Mouse (Mus musculus) liver, postnatal 0 days (tissue): ENCODE measurements around the gene Lama2. TPM values are rescaled to one million over a fixed set of nuclear protein-coding genes. Genes with fewer than 3 reads are reported as not detected.
"Not testable (repeated sequence)": the region's sequence is repeated elsewhere in the genome, so short reads cannot be mapped to it uniquely, and the experiment has no call there.

Experiments
- ATAC-seq: fragments of 200-750 bp; cut with Nextera tagmentation; 2 replicates; pipeline ENCODE4 v1.8.0; 2017; ENCODE audit warnings: mild to moderate bottlenecking, moderate library complexity
- DNase-seq: peaks from one replicate; pipeline ENCODE4 v3.0.0-alpha.2; 2016
- H3K27ac ChIP-seq: fragments of 300-500 bp; sonication (generic); 2 replicates; pipeline ENCODE4 v1.5.1; 2014; ENCODE audit warnings: antibody characterized with exemption, moderate library complexity, mild to moderate bottlenecking, low read depth
- H3K27me3 ChIP-seq: fragments of 300-500 bp; sonication (generic); 2 replicates; pipeline ENCODE4 v1.6.1; 2014; ENCODE audit warnings: low read length, control low read depth, mixed read lengths; ENCODE audit not compliant: insufficient read depth
- H3K36me3 ChIP-seq: fragments of 300-500 bp; sonication (generic); replicated peaks from 2 replicates; pipeline ENCODE4 v1.6.1; 2014; ENCODE audit warnings: mild to moderate bottlenecking, control low read depth, low read length, moderate library complexity, mixed read lengths; ENCODE audit not compliant: insufficient read depth
- H3K4me1 ChIP-seq: fragments of 300-500 bp; sonication (generic); 2 replicates; pipeline ENCODE4 v1.6.1; 2014; ENCODE audit warnings: antibody characterized with exemption, mild to moderate bottlenecking, control low read depth; ENCODE audit not compliant: insufficient read depth
- H3K4me2 ChIP-seq: fragments of 300-500 bp; sonication (generic); 2 replicates; pipeline ENCODE4 v1.6.1; 2014; ENCODE audit warnings: low read depth, mild to moderate bottlenecking, low read length, moderate library complexity, mixed read lengths
- H3K4me3 ChIP-seq: fragments of 300-500 bp; sonication (generic); 2 replicates; pipeline ENCODE4 v1.5.1; 2014; ENCODE audit warnings: low read depth, low read length
- H3K9ac ChIP-seq: fragments of 300-500 bp; sonication (generic); replicated peaks from 2 replicates; pipeline ENCODE4 v1.6.1; 2014; ENCODE audit warnings: mild to moderate bottlenecking, moderate library complexity
- H3K9me3 ChIP-seq: fragments of 300-500 bp; sonication (generic); 2 replicates; pipeline ENCODE4 v1.6.1; 2016; ENCODE audit warnings: mild to moderate bottlenecking, control low read depth, low read length, mixed read lengths
- CTCF ChIP-seq: sonication (generic); IDR thresholded peaks from 2 replicates; pipeline ENCODE4 v1.5.1; 2016; ENCODE audit warnings: antibody characterized with exemption, low read depth
- EP300 ChIP-seq: IDR thresholded peaks from 2 replicates; pipeline ENCODE4 v1.6.1; 2016; ENCODE audit warnings: antibody characterized with exemption, low read depth, mild to moderate bottlenecking
- WGBS: fragments of 180-500 bp; shearing (Covaris S2); extraction: QIAGEN DNeasy Blood & Tissue Kit; methylation state at CpG from one replicate; pipeline ENCODE4 v1.1.7; 2014; ENCODE audit not compliant: insufficient replicate concordance; 5-methylcytosine and 5-hydroxymethylcytosine counted together
- polyA plus RNA-seq: library from polyadenylated mRNA; unstranded; fragments of >200 nt; fragmentation: Nextera tagmentation; extraction: Ambion mirVana; gene quantifications from 2 replicates; pipeline ENCODE4 v1.2.1, GENCODE M21; 2015

The Lama2 gene
- polyA plus RNA-seq, 1 experiment from 2014 or later = 0.86 TPM

DNA sequence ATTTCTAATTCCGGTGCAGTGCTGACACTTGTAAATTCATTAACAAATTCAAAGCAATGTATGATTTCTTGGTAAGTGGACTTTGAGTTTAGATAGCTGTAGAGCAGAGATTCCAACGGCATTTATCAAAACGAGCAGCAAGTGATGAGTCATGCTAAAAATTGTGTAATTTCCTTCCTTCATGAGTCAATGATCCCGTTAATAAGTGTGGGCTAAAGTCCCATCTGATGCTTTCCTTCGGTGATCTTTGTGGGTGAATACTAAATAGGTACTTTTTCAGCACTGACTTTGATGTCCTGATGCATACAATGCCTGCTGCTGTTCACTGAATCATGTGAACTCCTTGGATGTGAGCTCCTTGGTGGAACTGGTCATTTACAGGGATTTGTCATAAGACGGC lies 623.6 kb downstream of the Lama2 start:
- Histone ChIP-seq H3K9ac (no peak overlapping the region), H3K27ac (no peak overlapping the region), H3K4me3 (no peak overlapping the region), H3K4me1 (0 out of 2 replicates have a peak, but pooled peaks cover 3% of the 10 kb centered on the region), H3K4me2 (no peak overlapping the region), H3K27me3 (no peaks in the 10 kb centered on the region), H3K9me3 (no peaks in the 10 kb centered on the region), H3K36me3 (no peaks in the 10 kb centered on the region)
- peak; percentile 43 for ATAC-seq
- no peak for DNase-seq
- WGBS = 22% methylated on average over 6 of the region's 6 CpGs
- no peak for TF ChIP-seq EP300
- no peak for TF ChIP-seq CTCF

DNA sequence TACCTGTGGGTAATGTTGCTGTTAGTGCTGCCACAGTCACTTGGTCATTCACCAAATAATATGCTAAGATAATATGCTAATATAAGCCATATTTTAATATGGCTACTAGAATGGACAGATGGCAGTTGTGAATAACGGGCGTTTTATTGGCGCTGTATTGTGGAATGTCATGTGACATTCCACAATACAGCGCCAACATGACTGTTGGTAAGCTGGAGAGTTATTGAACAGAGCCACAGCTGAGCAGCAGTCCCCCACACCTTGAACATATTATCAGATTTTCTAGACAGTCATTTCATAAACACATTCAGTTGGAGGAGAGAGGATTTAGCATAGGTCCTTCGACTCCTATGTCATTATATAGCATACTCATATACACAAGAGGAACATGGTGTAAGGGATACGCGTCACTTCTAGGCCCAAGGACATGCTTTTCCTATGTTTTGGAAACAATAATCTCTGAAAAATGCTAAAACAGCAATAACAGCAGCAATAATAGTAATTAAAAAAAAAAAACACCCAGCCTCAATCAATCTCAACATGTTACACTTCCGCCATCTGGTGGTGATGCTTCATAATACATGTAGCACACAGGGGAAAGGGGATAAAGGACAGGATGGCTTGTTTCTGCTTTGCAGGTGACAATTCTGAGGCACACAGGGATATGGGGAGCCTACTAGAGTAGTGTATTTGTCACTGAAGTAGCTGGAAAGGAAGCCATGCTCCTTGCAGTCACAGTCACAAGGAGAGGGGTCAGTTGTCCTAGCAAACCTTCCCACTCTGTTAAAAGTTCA lies 624.2 kb downstream of the Lama2 start:
- ATAC-seq (peak; percentile 38), DNase-seq (peak; percentile 60)
- no peaks in the 10 kb centered on the region for H3K9me3 ChIP-seq
- no peak overlapping the region for H3K4me3 ChIP-seq
- H3K27ac ChIP-seq = no peak overlapping the region
- H3K27me3 ChIP-seq = no peaks in the 10 kb centered on the region
- TF ChIP-seq CTCF (peak; percentile 83), EP300 (no peak)
- H3K36me3 ChIP-seq = no peaks in the 10 kb centered on the region
- H3K4me1 ChIP-seq = 0 out of 2 replicates have a peak, but pooled peaks cover 3% of the 10 kb centered on the region
- WGBS = 71% methylated on average over 8 of the region's 8 CpGs
- H3K4me2 ChIP-seq = no peak overlapping the region
- no peak overlapping the region for H3K9ac ChIP-seq

- no peak for DNase-seq
- no peak overlapping the region for H3K27ac ChIP-seq
- H3K4me3 ChIP-seq = no peak overlapping the region
- 0 out of 2 replicates have a peak, but pooled peaks cover 3% of the 10 kb centered on the region for H3K4me1 ChIP-seq
- H3K36me3 ChIP-seq = no peaks in the 10 kb centered on the region
- TF ChIP-seq EP300 (no peak), CTCF (no peak)
- WGBS = 67% methylated on average over 8 of the region's 8 CpGs
- ATAC-seq = no peak
- H3K9ac ChIP-seq = no peak overlapping the region
- no peaks in the 10 kb centered on the region for H3K27me3 ChIP-seq
- no peaks in the 10 kb centered on the region for H3K9me3 ChIP-seq
- no peak overlapping the region for H3K4me2 ChIP-seq
Observed at GRCm38 (mm10) chr10:26993971-26994761, 625.4 kb downstream of the Lama2 start.

DNA sequence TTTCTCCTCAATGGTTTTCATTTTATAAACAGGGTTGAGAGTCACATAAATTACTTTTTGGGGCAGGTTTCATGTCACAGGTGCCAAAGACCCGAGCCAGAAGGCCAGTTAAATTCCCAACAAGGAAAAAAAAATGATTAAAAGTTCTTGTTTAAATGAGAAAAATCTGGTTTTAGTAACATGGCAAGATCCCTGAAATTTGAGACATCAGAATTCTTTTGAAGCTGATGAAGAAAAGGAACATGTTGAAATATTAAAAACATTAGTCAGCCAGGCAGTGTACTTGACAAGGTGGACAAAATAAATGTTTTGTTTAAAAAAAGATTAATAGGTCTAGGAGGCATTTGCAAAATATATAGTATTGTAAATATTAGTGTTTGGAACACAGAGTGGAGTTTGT lies 634.1 kb downstream of the Lama2 start:
- Histone ChIP-seq H3K36me3 (no peaks in the 10 kb centered on the region), H3K4me3 (no peak overlapping the region), H3K9ac (no peak overlapping the region), H3K9me3 (no peaks in the 10 kb centered on the region), H3K27ac (no peak overlapping the region), H3K4me2 (no peak overlapping the region), H3K27me3 (no peaks in the 10 kb centered on the region), H3K4me1 (no peaks in the 10 kb centered on the region)
- TF ChIP-seq EP300 = no peak
- no peak for TF ChIP-seq CTCF
- no peak for ATAC-seq
- WGBS = 52% methylated on average over 1 of the region's 1 CpGs
- no peak for DNase-seq

DNA sequence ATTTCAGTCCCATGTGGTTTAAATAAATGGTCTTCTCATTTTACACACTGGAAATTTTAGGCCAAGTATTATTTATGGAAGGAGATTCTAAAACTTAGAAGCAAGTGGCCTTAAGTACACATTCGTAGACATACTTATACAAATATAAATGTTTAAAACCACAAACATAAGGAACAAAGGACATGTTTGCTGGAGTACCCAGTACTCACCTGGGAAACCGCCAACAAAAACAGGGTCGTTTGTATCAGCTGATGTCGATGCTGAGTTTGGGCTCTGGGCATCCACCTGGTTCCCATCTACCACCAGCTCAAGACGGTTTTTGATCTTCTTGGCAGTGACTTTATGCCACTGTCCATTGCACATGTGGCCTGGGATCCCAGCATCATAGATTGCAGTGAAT lies 635.5 kb downstream of the Lama2 start:
- WGBS = 74% methylated on average over 5 of the region's 5 CpGs
- not testable (repeated sequence) for H3K4me3 ChIP-seq, H3K27ac ChIP-seq, H3K9me3 ChIP-seq, ATAC-seq, DNase-seq, H3K4me2 ChIP-seq, H3K36me3 ChIP-seq, H3K4me1 ChIP-seq, H3K27me3 ChIP-seq, H3K9ac ChIP-seq

DNA sequence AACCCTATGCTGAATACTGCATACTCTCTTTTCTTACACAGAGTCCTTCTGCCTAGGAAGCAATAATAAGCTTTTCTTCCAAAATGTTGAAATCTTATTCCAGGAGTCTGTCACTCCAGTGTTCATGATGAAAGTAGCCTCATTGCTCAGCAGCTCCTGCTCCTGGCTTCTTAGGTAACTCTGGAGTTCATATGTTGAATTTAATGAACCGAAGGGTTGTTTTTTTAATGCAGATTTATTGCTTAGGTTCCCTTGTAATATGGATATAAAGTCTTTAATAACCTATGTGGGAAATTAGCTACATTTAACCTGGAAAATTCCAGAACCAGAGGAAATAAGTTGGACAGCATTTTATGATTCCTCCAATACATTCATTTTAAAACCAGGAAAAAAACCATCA lies 636.0 kb downstream of the Lama2 start:
- H3K27ac ChIP-seq = no peak overlapping the region
- H3K27me3 ChIP-seq = no peaks in the 10 kb centered on the region
- WGBS = 86% methylated on average over 1 of the region's 1 CpGs
- no peak overlapping the region for H3K9ac ChIP-seq
- H3K4me2 ChIP-seq = no peak overlapping the region
- DNase-seq (no peak), ATAC-seq (no peak)
- H3K4me1 ChIP-seq = no peaks in the 10 kb centered on the region
- H3K4me3 ChIP-seq = no peak overlapping the region
- TF ChIP-seq EP300 = no peak
- TF ChIP-seq CTCF = no peak
- no peaks in the 10 kb centered on the region for H3K9me3 ChIP-seq
- no peaks in the 10 kb centered on the region for H3K36me3 ChIP-seq
